Mouse (Mus musculus): ENCODE data around the gene BC049352. TPM values are rescaled to one million over a fixed set of nuclear protein-coding genes. Genes with fewer than 3 reads are reported as not detected.

Gene BC049352
- polyA plus RNA-seq, 1 experiment from 2014 or later = not detected

GRCm38 (mm10) chr9:45167903-45168302, 13.9 kb upstream of the BC049352 start:
- 75% methylated on average over 5 of the region's 5 CpGs for WGBS
- H3K36me3 ChIP-seq = no peaks in the 10 kb centered on the region
- no peak for ATAC-seq (ENCODE audit: low FRiP score)

GRCm38 (mm10) chr9:45170150-45170549, 11.7 kb upstream of the BC049352 start:
- no peak overlapping the region for H3K27ac ChIP-seq (replicated peaks)
- H3K4me2 ChIP-seq = no peak overlapping the region
- H3K9me3 ChIP-seq (replicated peaks) = no peaks in the 10 kb centered on the region
- no peaks in the 10 kb centered on the region for H3K4me1 ChIP-seq
- no peak overlapping the region for H3K4me3 ChIP-seq (replicated peaks)
- WGBS = 82% methylated on average over 5 of the region's 5 CpGs
- no peak for ATAC-seq (ENCODE audit: low FRiP score)
- H3K27me3 ChIP-seq (replicated peaks) = no peaks in the 10 kb centered on the region
- no peak overlapping the region for H3K9ac ChIP-seq (replicated peaks)
- H3K36me3 ChIP-seq = no peaks in the 10 kb centered on the region

More at GRCm38 (mm10) chr9:45167903-45168302, 13.9 kb upstream of the BC049352 start:
- Histone ChIP-seq H3K9ac (replicated peaks) (no peak overlapping the region), H3K4me3 (replicated peaks) (no peak overlapping the region), H3K9me3 (replicated peaks) (no peaks in the 10 kb centered on the region), H3K27ac (replicated peaks) (no peak overlapping the region), H3K4me1 (no peaks in the 10 kb centered on the region), H3K4me2 (no peak overlapping the region), H3K27me3 (replicated peaks) (no peaks in the 10 kb centered on the region)

- no peak overlapping the region for H3K4me3 ChIP-seq (replicated peaks)
- no peaks in the 10 kb centered on the region for H3K9me3 ChIP-seq (replicated peaks)
- no peak overlapping the region for H3K27ac ChIP-seq (replicated peaks)
- no peaks in the 10 kb centered on the region for H3K36me3 ChIP-seq
- H3K9ac ChIP-seq (replicated peaks) = no peak overlapping the region
- no peak overlapping the region for H3K4me2 ChIP-seq
- no peaks in the 10 kb centered on the region for H3K4me1 ChIP-seq
- no peaks in the 10 kb centered on the region for H3K27me3 ChIP-seq (replicated peaks)
- ATAC-seq (ENCODE audit: low FRiP score) = no peak
- 78% methylated on average over 1 of the region's 1 CpGs for WGBS
Observed at GRCm38 (mm10) chr9:45171073-45171610, 10.7 kb upstream of the BC049352 start.

GRCm38 (mm10) chr9:45173475-45173874, 8.3 kb upstream of the BC049352 start:
- Histone ChIP-seq H3K9me3 (replicated peaks) (no peaks in the 10 kb centered on the region), H3K4me1 (no peaks in the 10 kb centered on the region), H3K27ac (replicated peaks) (no peak overlapping the region), H3K36me3 (no peaks in the 10 kb centered on the region), H3K4me2 (no peak overlapping the region), H3K27me3 (replicated peaks) (no peaks in the 10 kb centered on the region), H3K4me3 (replicated peaks) (no peak overlapping the region), H3K9ac (replicated peaks) (no peak overlapping the region)
- WGBS = 73% methylated on average over 3 of the region's 3 CpGs
- no peak for ATAC-seq (ENCODE audit: low FRiP score)

GRCm38 (mm10) chr9:45179282-45179681, 2.5 kb upstream of the BC049352 start:
- WGBS = 85% methylated on average over 5 of the region's 5 CpGs
- Histone ChIP-seq H3K4me3 (replicated peaks) (no peak overlapping the region), H3K27ac (replicated peaks) (no peak overlapping the region), H3K4me1 (no peaks in the 10 kb centered on the region), H3K9ac (replicated peaks) (no peak overlapping the region), H3K9me3 (replicated peaks) (no peaks in the 10 kb centered on the region), H3K36me3 (no peaks in the 10 kb centered on the region), H3K27me3 (replicated peaks) (no peaks in the 10 kb centered on the region), H3K4me2 (no peak overlapping the region)
- ATAC-seq (ENCODE audit: low FRiP score) = no peak

- Histone ChIP-seq H3K36me3 (no peaks in the 10 kb centered on the region), H3K9ac (replicated peaks) (no peak overlapping the region), H3K27me3 (replicated peaks) (no peaks in the 10 kb centered on the region), H3K4me3 (replicated peaks) (no peak overlapping the region), H3K27ac (replicated peaks) (no peak overlapping the region), H3K4me2 (no peak overlapping the region), H3K9me3 (replicated peaks) (no peaks in the 10 kb centered on the region), H3K4me1 (no peaks in the 10 kb centered on the region)
- WGBS = 66% methylated on average over 3 of the region's 3 CpGs
- ATAC-seq (ENCODE audit: low FRiP score) = no peak
Observed at GRCm38 (mm10) chr9:45182521-45182920, 714 bp downstream of the BC049352 start.

GRCm38 (mm10) chr9:45183266-45183665, 1.5 kb downstream of the BC049352 start:
- H3K9ac ChIP-seq (replicated peaks) = no peak overlapping the region
- H3K27me3 ChIP-seq (replicated peaks) = no peaks in the 10 kb centered on the region

GRCm38 (mm10) chr9:45185250-45185649, 3.4 kb downstream of the BC049352 start:
- Histone ChIP-seq H3K4me3 (replicated peaks) (no peak overlapping the region), H3K9me3 (replicated peaks) (no peaks in the 10 kb centered on the region), H3K4me1 (no peaks in the 10 kb centered on the region), H3K9ac (replicated peaks) (no peak overlapping the region), H3K36me3 (no peaks in the 10 kb centered on the region), H3K27ac (replicated peaks) (no peak overlapping the region), H3K27me3 (replicated peaks) (no peaks in the 10 kb centered on the region), H3K4me2 (no peak overlapping the region)
- 74% methylated on average over 4 of the region's 4 CpGs for WGBS
- ATAC-seq (ENCODE audit: low FRiP score) = no peak

More at GRCm38 (mm10) chr9:45183266-45183665, 1.5 kb downstream of the BC049352 start:
- Histone ChIP-seq H3K4me1 (no peaks in the 10 kb centered on the region), H3K4me3 (replicated peaks) (no peak overlapping the region), H3K36me3 (no peaks in the 10 kb centered on the region), H3K9me3 (replicated peaks) (no peaks in the 10 kb centered on the region), H3K27ac (replicated peaks) (no peak overlapping the region), H3K4me2 (no peak overlapping the region)
- ATAC-seq (ENCODE audit: low FRiP score) = no peak
- WGBS = 86% methylated on average over 6 of the region's 6 CpGs

- no peaks in the 10 kb centered on the region for H3K9me3 ChIP-seq (replicated peaks)
- no peaks in the 10 kb centered on the region for H3K36me3 ChIP-seq
- H3K27ac ChIP-seq (replicated peaks) = no peak overlapping the region
- no peaks in the 10 kb centered on the region for H3K27me3 ChIP-seq (replicated peaks)
- no peak overlapping the region for H3K4me3 ChIP-seq (replicated peaks)
- H3K4me1 ChIP-seq = no peaks in the 10 kb centered on the region
- no peak overlapping the region for H3K9ac ChIP-seq (replicated peaks)
- no peak for ATAC-seq (ENCODE audit: low FRiP score)
- 90% methylated on average over 10 of the region's 10 CpGs for WGBS
- no peak overlapping the region for H3K4me2 ChIP-seq
Observed at GRCm38 (mm10) chr9:45188570-45189563, 7.1 kb downstream of the BC049352 start.

GRCm38 (mm10) chr9:45189661-45190174, 7.9 kb downstream of the BC049352 start:
- Histone ChIP-seq H3K9me3 (replicated peaks) (no peaks in the 10 kb centered on the region), H3K27ac (replicated peaks) (no peak overlapping the region), H3K27me3 (replicated peaks) (no peaks in the 10 kb centered on the region; the same call in 1 of the 2 replicates), H3K36me3 (no peaks in the 10 kb centered on the region), H3K4me2 (no peak overlapping the region), H3K4me3 (replicated peaks) (no peak overlapping the region), H3K9ac (replicated peaks) (no peak overlapping the region), H3K4me1 (no peaks in the 10 kb centered on the region)
- WGBS = 88% methylated on average over 4 of the region's 4 CpGs
- no peak for ATAC-seq (ENCODE audit: low FRiP score)

- no peaks in the 10 kb centered on the region; the same call in 1 of the 2 replicates for H3K27me3 ChIP-seq (replicated peaks)
- WGBS = 74% methylated on average over 4 of the region's 4 CpGs
- no peak overlapping the region for H3K4me3 ChIP-seq (replicated peaks)
- no peak overlapping the region for H3K4me2 ChIP-seq
- H3K4me1 ChIP-seq = no peaks in the 10 kb centered on the region
- no peak overlapping the region for H3K27ac ChIP-seq (replicated peaks)
- no peaks in the 10 kb centered on the region for H3K9me3 ChIP-seq (replicated peaks)
- no peaks in the 10 kb centered on the region for H3K36me3 ChIP-seq
- ATAC-seq (ENCODE audit: low FRiP score) = no peak
- H3K9ac ChIP-seq (replicated peaks) = no peak overlapping the region
Observed at GRCm38 (mm10) chr9:45195468-45195867, 13.7 kb downstream of the BC049352 start.

Data from neural tube, embryonic 15.5 days (tissue).